Mouse (Mus musculus): Measurements from ENCODE around the gene Naxd. TPM values are rescaled to one million over a fixed set of nuclear protein-coding genes. Genes with fewer than 3 reads are reported as not detected.

Gene Naxd
- polyA plus RNA-seq, 1 experiment from 2014 or later, result 132 TPM

- H3K27ac ChIP-seq (ENCODE audit: low read length), result peak overlapping the region; percentile 99
- peak overlapping the region; percentile 94 for H3K9ac ChIP-seq (replicated peaks; ENCODE audit: low read length)
- H3K27me3 ChIP-seq (ENCODE audit: insufficient read depth, low read length), result no peaks in the 10 kb centered on the region
- under 1% methylated on average over 83 of the region's 85 CpGs for WGBS
- peak overlapping the region; percentile 91 for H3K4me3 ChIP-seq (ENCODE audit: low read length)
- H3K4me2 ChIP-seq (replicated peaks; ENCODE audit: low read depth, low read length), result peak overlapping the region; percentile 71
- ATAC-seq (ENCODE audit: low FRiP score, low TSS enrichment), result no peak
- H3K4me1 ChIP-seq (ENCODE audit: insufficient read depth, low read length), result peaks cover 25% of the 10 kb centered on the region
- H3K9me3 ChIP-seq (ENCODE audit: low read length), result no peaks in the 10 kb centered on the region
- peaks cover 8% of the 10 kb centered on the region for H3K36me3 ChIP-seq (ENCODE audit: insufficient read depth, low read length)
These were observed 59.6 kb downstream of the Naxd start for GRCm38 (mm10) chr8:11556691-11557423.

DNA sequence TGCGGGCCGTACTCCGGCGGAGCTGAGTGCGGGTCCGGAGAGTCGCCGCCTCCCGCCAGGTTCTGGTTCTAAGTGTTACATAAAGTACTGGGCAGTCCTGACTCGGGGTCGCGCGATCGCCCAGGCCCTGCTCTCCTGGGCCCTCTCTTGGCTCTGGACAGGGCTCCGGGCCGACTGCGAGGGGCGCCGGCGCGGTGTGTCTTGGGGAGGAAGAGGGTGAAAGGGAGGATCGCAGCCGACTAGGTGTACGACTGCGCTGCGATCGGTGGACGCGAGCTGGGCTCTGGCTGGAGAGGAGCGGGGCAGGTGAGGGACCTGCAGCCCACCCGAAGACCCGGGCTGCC, 60.1 kb downstream of the Naxd start:
- ATAC-seq (ENCODE audit: low FRiP score, low TSS enrichment), result peak; percentile 1

GRCm38 (mm10) chr8:11557768-11558629, 60.7 kb downstream of the Naxd start:
- Histone ChIP-seq H3K9ac (replicated peaks; ENCODE audit: low read length) (peak overlapping the region; percentile 94), H3K4me1 (ENCODE audit: insufficient read depth, low read length) (peaks cover 25% of the 10 kb centered on the region), H3K4me3 (ENCODE audit: low read length) (peak overlapping the region; percentile 91), H3K27me3 (ENCODE audit: insufficient read depth, low read length) (no peaks in the 10 kb centered on the region), H3K4me2 (replicated peaks; ENCODE audit: low read depth, low read length) (peak overlapping the region; percentile 71), H3K36me3 (ENCODE audit: insufficient read depth, low read length) (peaks cover 13% of the 10 kb centered on the region), H3K9me3 (ENCODE audit: low read length) (no peaks in the 10 kb centered on the region), H3K27ac (ENCODE audit: low read length) (peak overlapping the region; percentile 99)
- peak; percentile 84 for ATAC-seq (ENCODE audit: low FRiP score, low TSS enrichment)
- WGBS, result under 1% methylated on average over 67 of the region's 67 CpGs

More for the DNA sequence above, 60.1 kb downstream of the Naxd start:
- 0% methylated on average over 30 of the region's 32 CpGs for WGBS
- Histone ChIP-seq H3K27me3 (ENCODE audit: insufficient read depth, low read length) (no peaks in the 10 kb centered on the region), H3K27ac (ENCODE audit: low read length) (peak overlapping the region; percentile 99), H3K4me1 (ENCODE audit: insufficient read depth, low read length) (peaks cover 25% of the 10 kb centered on the region), H3K9me3 (ENCODE audit: low read length) (no peaks in the 10 kb centered on the region), H3K4me3 (ENCODE audit: low read length) (peak overlapping the region; percentile 91), H3K36me3 (ENCODE audit: insufficient read depth, low read length) (peaks cover 13% of the 10 kb centered on the region), H3K4me2 (replicated peaks; ENCODE audit: low read depth, low read length) (peak overlapping the region; percentile 71), H3K9ac (replicated peaks; ENCODE audit: low read length) (peak overlapping the region; percentile 94)

GRCm38 (mm10) chr8:11559511-11559910, 62.2 kb downstream of the Naxd start:
- WGBS, result 58% methylated on average over 3 of the region's 3 CpGs
- Histone ChIP-seq H3K9ac (replicated peaks; ENCODE audit: low read length) (no peak overlapping the region), H3K27me3 (ENCODE audit: insufficient read depth, low read length) (no peaks in the 10 kb centered on the region), H3K4me1 (ENCODE audit: insufficient read depth, low read length) (peaks cover 16% of the 10 kb centered on the region), H3K27ac (ENCODE audit: low read length) (no peak overlapping the region), H3K4me3 (ENCODE audit: low read length) (no peak overlapping the region), H3K4me2 (replicated peaks; ENCODE audit: low read depth, low read length) (peak overlapping the region; percentile 71), H3K9me3 (ENCODE audit: low read length) (no peaks in the 10 kb centered on the region), H3K36me3 (ENCODE audit: insufficient read depth, low read length) (peaks cover 27% of the 10 kb centered on the region)
- ATAC-seq (ENCODE audit: low FRiP score, low TSS enrichment), result no peak

- no peak overlapping the region for H3K4me3 ChIP-seq (ENCODE audit: low read length)
- ATAC-seq (ENCODE audit: low FRiP score, low TSS enrichment), result no peak
- WGBS, result 65% methylated on average over 9 of the region's 9 CpGs
- no peaks in the 10 kb centered on the region for H3K27me3 ChIP-seq (ENCODE audit: insufficient read depth, low read length)
- H3K4me1 ChIP-seq (ENCODE audit: insufficient read depth, low read length), result peaks cover 14% of the 10 kb centered on the region
- no peaks in the 10 kb centered on the region for H3K9me3 ChIP-seq (ENCODE audit: low read length)
- peaks cover 32% of the 10 kb centered on the region for H3K36me3 ChIP-seq (ENCODE audit: insufficient read depth, low read length)
- no peak overlapping the region for H3K9ac ChIP-seq (replicated peaks; ENCODE audit: low read length)
- no peak overlapping the region for H3K4me2 ChIP-seq (replicated peaks; ENCODE audit: low read depth, low read length)
- H3K27ac ChIP-seq (ENCODE audit: low read length), result no peak overlapping the region
These were observed 62.9 kb downstream of the Naxd start for GRCm38 (mm10) chr8:11560220-11560619.

GRCm38 (mm10) chr8:11564236-11564635, 66.9 kb downstream of the Naxd start:
- Histone ChIP-seq H3K27ac (ENCODE audit: low read length) (no peak overlapping the region), H3K27me3 (ENCODE audit: insufficient read depth, low read length) (no peaks in the 10 kb centered on the region), H3K4me1 (ENCODE audit: insufficient read depth, low read length) (peaks cover 8% of the 10 kb centered on the region), H3K9ac (replicated peaks; ENCODE audit: low read length) (no peak overlapping the region), H3K4me2 (replicated peaks; ENCODE audit: low read depth, low read length) (no peak overlapping the region), H3K4me3 (ENCODE audit: low read length) (no peak overlapping the region), H3K9me3 (ENCODE audit: low read length) (no peaks in the 10 kb centered on the region), H3K36me3 (ENCODE audit: insufficient read depth, low read length) (peaks cover 53% of the 10 kb centered on the region)
- 92% methylated on average over 5 of the region's 5 CpGs for WGBS
- ATAC-seq (ENCODE audit: low FRiP score, low TSS enrichment), result no peak

Other genes starting within 250 kb of the Naxd start
- gene Col4a2, start 184.7 kb upstream of the Naxd start, polyA plus RNA-seq (2015; fragmentation: Nextera tagmentation; extraction: Ambion mirVana), result 121 and 126 TPM in 2 replicates
- gene Col4a1, start 184.7 kb upstream of the Naxd start, polyA plus RNA-seq (2015; fragmentation: Nextera tagmentation; extraction: Ambion mirVana), result 382 and 440 TPM in 2 replicates
- 30.6 and 37.3 TPM in 2 replicates for gene Rab20, start 18.8 kb upstream of the Naxd start, polyA plus RNA-seq (2015; fragmentation: Nextera tagmentation; extraction: Ambion mirVana)
- gene Cars2, start 53.3 kb downstream of the Naxd start, polyA plus RNA-seq (2015; fragmentation: Nextera tagmentation; extraction: Ambion mirVana), result 27.0 and 27.3 TPM in 2 replicates
- gene Ing1, start 58.1 kb downstream of the Naxd start, polyA plus RNA-seq (2015; fragmentation: Nextera tagmentation; extraction: Ambion mirVana), result 34.0 and 37.9 TPM in 2 replicates
- 108 and 112 TPM in 2 replicates for gene Ankrd10, start 138.3 kb downstream of the Naxd start, polyA plus RNA-seq (2015; fragmentation: Nextera tagmentation; extraction: Ambion mirVana)
- 0.26 TPM in 1 of 2 replicates, not detected in the other for gene 1700016D06Rik, start 203.6 kb downstream of the Naxd start, polyA plus RNA-seq (2015; fragmentation: Nextera tagmentation; extraction: Ambion mirVana)
- 43.3 and 46.2 TPM in 2 replicates for gene Arhgef7, start 230.2 kb downstream of the Naxd start, polyA plus RNA-seq (2015; fragmentation: Nextera tagmentation; extraction: Ambion mirVana)

All from kidney, embryonic 16.5 days (tissue).